Mouse (Mus musculus) kidney, embryonic 14.5 days (tissue): ENCODE measurements around the gene Polm. TPM values are rescaled to one million over a fixed set of nuclear protein-coding genes. Genes with fewer than 3 reads are reported as not detected.
A peak's percentile ranks its signal among the peaks of the same experiment; 100 is the strongest.

Experiments used
- ATAC-seq: fragments of 200-750 bp; cut with Nextera tagmentation; 2 replicates; pipeline ENCODE4 v1.8.0; 2017; ENCODE audit warnings: moderate number of reproducible peaks, mild to moderate bottlenecking, moderate TSS enrichment, moderate library complexity; ENCODE audit not compliant: low FRiP score, low TSS enrichment
- H3K27ac ChIP-seq: fragments of 300-500 bp; sonication (generic); 2 replicates; pipeline ENCODE4 v1.5.1; 2014; ENCODE audit warnings: low read depth, mild to moderate bottlenecking, low read length, moderate library complexity, mixed read lengths
- H3K27me3 ChIP-seq: fragments of 300-500 bp; sonication (generic); 2 replicates; pipeline ENCODE4 v1.6.1; 2014; ENCODE audit warnings: mild to moderate bottlenecking, low read length; ENCODE audit not compliant: control insufficient read depth, insufficient read depth
- H3K36me3 ChIP-seq: fragments of 300-500 bp; sonication (generic); 2 replicates; pipeline ENCODE4 v1.6.1; 2014; ENCODE audit warnings: low read length, mixed read lengths; ENCODE audit not compliant: control insufficient read depth, insufficient read depth
- H3K4me1 ChIP-seq: fragments of 300-500 bp; sonication (generic); 2 replicates; pipeline ENCODE4 v1.6.1; 2014; ENCODE audit warnings: low read length, mixed read lengths; ENCODE audit not compliant: control insufficient read depth, insufficient read depth
- H3K4me2 ChIP-seq: fragments of 300-500 bp; sonication (generic); replicated peaks from 2 replicates; pipeline ENCODE4 v1.6.1; 2014; ENCODE audit warnings: low read depth, mild to moderate bottlenecking, low read length
- H3K4me3 ChIP-seq: fragments of 300-500 bp; sonication (generic); 2 replicates; pipeline ENCODE4 v1.5.1; 2014; ENCODE audit warnings: mild to moderate bottlenecking, low read length
- H3K9ac ChIP-seq: fragments of 300-500 bp; sonication (generic); 2 replicates; pipeline ENCODE4 v1.6.1; 2014; ENCODE audit warnings: low read depth, mild to moderate bottlenecking, low read length, moderate library complexity
- H3K9me3 ChIP-seq: fragments of 300-500 bp; sonication (generic); 2 replicates; pipeline ENCODE4 v1.6.1; 2016; ENCODE audit warnings: low read length; ENCODE audit not compliant: control insufficient read depth
- WGBS: fragments of 180-500 bp; shearing (Covaris S2); extraction: QIAGEN DNeasy Blood & Tissue Kit; methylation state at CpG from one replicate; pipeline ENCODE4 v1.1.7; 2014; 5-methylcytosine and 5-hydroxymethylcytosine counted together
- polyA plus RNA-seq: library from polyadenylated mRNA; unstranded; fragments of >200 nt; fragmentation: Nextera tagmentation; extraction: Ambion mirVana; gene quantifications from 2 replicates; pipeline ENCODE4 v1.2.1, GENCODE M21; 2014

Gene Polm
- polyA plus RNA-seq, 1 experiment from 2014 or later: 9.1 TPM

- WGBS: 72% methylated on average over 6 of the region's 6 CpGs
- H3K9ac ChIP-seq: no peak overlapping the region
- no peak overlapping the region for H3K27ac ChIP-seq
- no peak overlapping the region for H3K4me2 ChIP-seq
- no peak overlapping the region for H3K4me3 ChIP-seq
- H3K36me3 ChIP-seq: no peaks in the 10 kb centered on the region
- ATAC-seq: no peak
- H3K27me3 ChIP-seq: no peaks in the 10 kb centered on the region
- H3K9me3 ChIP-seq: no peaks in the 10 kb centered on the region
- H3K4me1 ChIP-seq: peaks cover 17% of the 10 kb centered on the region
These were observed 10.9 kb upstream of the Polm start for GRCm38 (mm10) chr11:5848741-5849140.

- H3K4me1 ChIP-seq: peaks cover 9% of the 10 kb centered on the region
- H3K9me3 ChIP-seq: no peaks in the 10 kb centered on the region
- no peak overlapping the region for H3K9ac ChIP-seq
- WGBS: 63% methylated on average over 7 of the region's 7 CpGs
- no peak overlapping the region for H3K4me3 ChIP-seq
- no peak for ATAC-seq
- no peak overlapping the region for H3K4me2 ChIP-seq
- H3K27ac ChIP-seq: peak overlapping the region; percentile 32; the same call in 1 of the 2 replicates
- H3K36me3 ChIP-seq: no peaks in the 10 kb centered on the region
- H3K27me3 ChIP-seq: no peaks in the 10 kb centered on the region
These were observed 9.0 kb upstream of the Polm start for GRCm38 (mm10) chr11:5846639-5847345.

- Histone ChIP-seq H3K4me1 (no peaks in the 10 kb centered on the region), H3K4me2 (no peak overlapping the region), H3K4me3 (no peak overlapping the region), H3K27me3 (no peaks in the 10 kb centered on the region), H3K27ac (no peak overlapping the region), H3K9me3 (no peaks in the 10 kb centered on the region), H3K36me3 (no peaks in the 10 kb centered on the region), H3K9ac (no peak overlapping the region)
- ATAC-seq: no peak
- WGBS: 81% methylated on average over 3 of the region's 3 CpGs
These were observed 5.3 kb upstream of the Polm start for GRCm38 (mm10) chr11:5843131-5843530.

GRCm38 (mm10) chr11:5841751-5842150 lies 3.9 kb upstream of the Polm start:
- H3K36me3 ChIP-seq: no peaks in the 10 kb centered on the region
- no peak overlapping the region for H3K4me2 ChIP-seq
- H3K9ac ChIP-seq: no peak overlapping the region
- no peaks in the 10 kb centered on the region for H3K9me3 ChIP-seq
- no peak for ATAC-seq
- H3K27ac ChIP-seq: no peak overlapping the region
- no peak overlapping the region for H3K4me3 ChIP-seq
- WGBS: 96% methylated on average over 2 of the region's 2 CpGs
- no peaks in the 10 kb centered on the region for H3K27me3 ChIP-seq
- no peaks in the 10 kb centered on the region; the same call in 1 of the 2 replicates for H3K4me1 ChIP-seq

GRCm38 (mm10) chr11:5840346-5840745 lies 2.5 kb upstream of the Polm start:
- H3K4me2 ChIP-seq: no peak overlapping the region
- no peak overlapping the region for H3K4me3 ChIP-seq
- WGBS: 78% methylated on average over 7 of the region's 7 CpGs
- H3K4me1 ChIP-seq: no peaks in the 10 kb centered on the region; the same call in 1 of the 2 replicates
- H3K36me3 ChIP-seq: no peaks in the 10 kb centered on the region
- H3K27ac ChIP-seq: no peak overlapping the region
- H3K9me3 ChIP-seq: no peaks in the 10 kb centered on the region
- H3K9ac ChIP-seq: no peak overlapping the region
- H3K27me3 ChIP-seq: no peaks in the 10 kb centered on the region
- ATAC-seq: no peak

- H3K4me2 ChIP-seq: no peak overlapping the region
- H3K4me1 ChIP-seq: no peaks in the 10 kb centered on the region; the same call in 1 of the 2 replicates
- H3K27ac ChIP-seq: no peak overlapping the region
- H3K4me3 ChIP-seq: no peak overlapping the region
- no peaks in the 10 kb centered on the region for H3K9me3 ChIP-seq
- H3K9ac ChIP-seq: no peak overlapping the region
- 50% methylated on average over 1 of the region's 1 CpGs for WGBS
- ATAC-seq: no peak
- no peaks in the 10 kb centered on the region for H3K27me3 ChIP-seq
- H3K36me3 ChIP-seq: peaks cover 23% of the 10 kb centered on the region; the same call in 1 of the 2 replicates
These were observed 1.7 kb downstream of the Polm start for GRCm38 (mm10) chr11:5836126-5836525.

- Histone ChIP-seq H3K9me3 (no peaks in the 10 kb centered on the region), H3K27me3 (no peaks in the 10 kb centered on the region), H3K9ac (no peak overlapping the region), H3K27ac (no peak overlapping the region), H3K36me3 (peaks cover 27% of the 10 kb centered on the region; the same call in 1 of the 2 replicates), H3K4me2 (no peak overlapping the region), H3K4me1 (no peaks in the 10 kb centered on the region; the same call in 1 of the 2 replicates), H3K4me3 (no peak overlapping the region)
- WGBS: 91% methylated on average over 7 of the region's 7 CpGs
- no peak for ATAC-seq
These were observed 2.8 kb downstream of the Polm start for GRCm38 (mm10) chr11:5835057-5835456.

GRCm38 (mm10) chr11:5834506-5834905 lies 3.3 kb downstream of the Polm start:
- WGBS: 60% methylated on average over 9 of the region's 9 CpGs
- ATAC-seq: no peak
- Histone ChIP-seq H3K4me2 (no peak overlapping the region), H3K4me1 (no peaks in the 10 kb centered on the region; the same call in 1 of the 2 replicates), H3K4me3 (no peak overlapping the region), H3K9me3 (no peaks in the 10 kb centered on the region), H3K27me3 (no peaks in the 10 kb centered on the region), H3K9ac (no peak overlapping the region), H3K36me3 (peaks cover 31% of the 10 kb centered on the region; the same call in 1 of the 2 replicates), H3K27ac (no peak overlapping the region)

- no peak overlapping the region; the same call in 1 of the 2 replicates for H3K9ac ChIP-seq
- no peak for ATAC-seq
- no peaks in the 10 kb centered on the region for H3K9me3 ChIP-seq
- WGBS: 95% methylated on average over 12 of the region's 12 CpGs
- H3K4me2 ChIP-seq: no peak overlapping the region
- peaks cover 45% of the 10 kb centered on the region for H3K36me3 ChIP-seq
- H3K27me3 ChIP-seq: no peaks in the 10 kb centered on the region
- no peaks in the 10 kb centered on the region for H3K4me1 ChIP-seq
- H3K4me3 ChIP-seq: no peak overlapping the region
- H3K27ac ChIP-seq: no peak overlapping the region
These were observed 8.5 kb downstream of the Polm start for GRCm38 (mm10) chr11:5829327-5829726.
